Mouse (Mus musculus) liver, postnatal 0 days (tissue): Measurements from ENCODE around the gene Chst10.

Experiments
- CTCF ChIP-seq: sonication (generic); IDR thresholded peaks from 2 replicates; pipeline ENCODE4 v1.5.1; 2016; ENCODE audit warnings: antibody characterized with exemption, low read depth
- EP300 ChIP-seq: IDR thresholded peaks from 2 replicates; pipeline ENCODE4 v1.6.1; 2016; ENCODE audit warnings: antibody characterized with exemption, low read depth, mild to moderate bottlenecking

GRCm38 (mm10) chr1:38866242-38866641, 31.7 kb downstream of the Chst10 start:
- TF ChIP-seq CTCF (no peak), EP300 (no peak)
